Mouse (Mus musculus) frontal cortex, postnatal 14 days (tissue): ENCODE results near the gene Brms1.
"Not testable (repeated sequence)": the region's sequence is repeated elsewhere in the genome, so short reads cannot be mapped to it uniquely, and the experiment has no call there.

Experiments
- DNase-seq, 2 experiments: peaks; one replicate each; pipeline ENCODE4 v3.0.0; 2022; ENCODE audit warnings: low spot score in 2 of 2

Gene Brms1

GRCm38 (mm10) chr19:5062446-5062845 is 21.3 kb downstream of the Brms1 start:
- DNase-seq: no peak

- no peak for DNase-seq
Measured at GRCm38 (mm10) chr19:5065104-5065503, 23.9 kb downstream of the Brms1 start.

GRCm38 (mm10) chr19:5067040-5067799 is 26.1 kb downstream of the Brms1 start:
- no peak for DNase-seq

- DNase-seq: no peak
Measured at GRCm38 (mm10) chr19:5067867-5068569, 26.9 kb downstream of the Brms1 start, which contains the start of gene Cd248. Cd248 (plus strand) TSS chr19:5068078.

- no peak for DNase-seq
Measured at GRCm38 (mm10) chr19:5068570-5069234, 27.5 kb downstream of the Brms1 start.

GRCm38 (mm10) chr19:5069486-5069885 is 28.3 kb downstream of the Brms1 start:
- DNase-seq: no peak

GRCm38 (mm10) chr19:5069978-5070377 is 28.8 kb downstream of the Brms1 start:
- DNase-seq: no peak

GRCm38 (mm10) chr19:5071077-5071476 is 29.9 kb downstream of the Brms1 start:
- DNase-seq: no peak

- DNase-seq: no peak
Measured at GRCm38 (mm10) chr19:5071545-5072369, 30.6 kb downstream of the Brms1 start.

- no peak for DNase-seq
Measured at GRCm38 (mm10) chr19:5072389-5073019, 31.4 kb downstream of the Brms1 start.

GRCm38 (mm10) chr19:5073028-5073427 is 31.9 kb downstream of the Brms1 start:
- DNase-seq: no peak

- no peak for DNase-seq
Measured at GRCm38 (mm10) chr19:5073518-5073917, 32.4 kb downstream of the Brms1 start.

- DNase-seq: no peak
Measured at GRCm38 (mm10) chr19:5079279-5079678, 38.1 kb downstream of the Brms1 start.

GRCm38 (mm10) chr19:5082005-5082404 is 40.9 kb downstream of the Brms1 start:
- no peak for DNase-seq

- DNase-seq: no peak
Measured at GRCm38 (mm10) chr19:5082596-5082995, 41.4 kb downstream of the Brms1 start.

GRCm38 (mm10) chr19:5083961-5084833 is 43.0 kb downstream of the Brms1 start:
- no peak for DNase-seq

GRCm38 (mm10) chr19:5084834-5085144 is 43.6 kb downstream of the Brms1 start:
- no peak for DNase-seq

GRCm38 (mm10) chr19:5085145-5085863 is 44.1 kb downstream of the Brms1 start, which contains the start of gene Tmem151a:
Tmem151a (minus strand) TSS chr19:5085531.
- DNase-seq: no peak

GRCm38 (mm10) chr19:5086533-5086932 is 45.4 kb downstream of the Brms1 start:
- not testable (repeated sequence) for DNase-seq
